ENCODE assay signal across 11 mouse cellular contexts in genomic region chr17:84119221-84120017, GRCm38 (mm10).
A peak's percentile ranks its signal among the peaks of the same experiment; 100 is the strongest.
DNase-seq lines count a peak whose midpoint lies in the region; ATAC-seq and TF ChIP-seq lines count a peak whose summit lies in the region.
"Had no signal": no experiment of that assay in that cellular context is flagged by ENCODE, and none has a peak within 500 bp of the region (broad histone marks: within the 10 kb centered on the region; RNA-seq: fewer than 3 reads in every experiment).

No protein-coding gene starts in this region.

- no peaks in the 10 kb centered on the region for H3K27me3 ChIP-seq in lung, embryonic 16.5 days (ENCODE audit: control insufficient read depth, insufficient read depth, low read depth, low read length)
- H3K27me3 ChIP-seq in stomach, embryonic 15.5 days (replicated peaks) = no peaks in the 10 kb centered on the region
- H3K27me3 ChIP-seq: neural tube, embryonic 13.5 days had no signal

- H3K4me3 ChIP-seq in bone marrow, adult 2 months (replicated peaks; ENCODE audit: control insufficient read depth, low read depth, low read length) = peak overlapping the region; percentile 38
- H3K4me3 ChIP-seq in lung, embryonic 16.5 days (ENCODE audit: low read length) = no peak overlapping the region
- no peak overlapping the region for H3K4me3 ChIP-seq in stomach, embryonic 15.5 days (replicated peaks)
- H3K4me3 ChIP-seq: neural tube, embryonic 13.5 days had no signal

- DNase-seq in gastrocnemius, postnatal 25 days = peak; percentile 43
- DNase-seq in gastrocnemius, postnatal 36 days = no peak
- DNase-seq in kidney, postnatal 4 days = no peak
- no peak for DNase-seq in retina, embryonic 14.5 days (ENCODE audit: low spot score)
- DNase-seq in left cerebral cortex, postnatal 10 days (ENCODE audit: extremely low spot score in 1 of 2, low spot score in 2 of 2) = no peak
- DNase-seq: cerebellum, adult 9-11 months; layer of hippocampus, postnatal 36 days had no signal

- H3K4me1 ChIP-seq in bone marrow, adult 2 months (ENCODE audit: control insufficient read depth, insufficient read depth, low read length) = peaks cover 16% of the 10 kb centered on the region
- H3K4me1 ChIP-seq in lung, embryonic 16.5 days (replicated peaks; ENCODE audit: control insufficient read depth, insufficient read depth, low read length) = peaks cover 15% of the 10 kb centered on the region
- H3K4me1 ChIP-seq in stomach, embryonic 15.5 days = peaks cover 20% of the 10 kb centered on the region

- TF ChIP-seq POLR2A in bone marrow, adult 2 months (IDR thresholded peaks at IDR 0.05; ENCODE audit: borderline replicate concordance, control insufficient read depth, low read depth, low read length) = peak; percentile 61

- H3K27ac ChIP-seq in bone marrow, adult 2 months (ENCODE audit: control insufficient read depth, insufficient read depth, low read depth, low read length, poor library complexity) = peak overlapping the region; percentile 96
- H3K27ac ChIP-seq in lung, embryonic 16.5 days (ENCODE audit: low read length) = no peak overlapping the region
- 0 out of 2 replicates have a peak overlapping the region, but pooled peaks have one; percentile 40 for H3K27ac ChIP-seq in stomach, embryonic 15.5 days
- H3K27ac ChIP-seq: neural tube, embryonic 13.5 days had no signal

- intact Hi-C loops in gastrocnemius, postnatal 36 days (cut with DNase I) = no loop called here
- intact Hi-C loops in left cerebral cortex, postnatal 10 days (cut with DNase I) = no loop called here

- H3K4me2 ChIP-seq in lung, embryonic 16.5 days (ENCODE audit: low read depth, low read length) = no peak overlapping the region
- H3K4me2 ChIP-seq in stomach, embryonic 15.5 days = no peak overlapping the region
- H3K4me2 ChIP-seq: neural tube, embryonic 13.5 days had no signal

- 5% methylated on average over 16 of the region's 16 CpGs for WGBS in bone marrow, adult 2 months
- 83% methylated on average over 16 of the region's 16 CpGs for WGBS in lung, embryonic 16.5 days
- 80% methylated on average over 16 of the region's 16 CpGs for WGBS in stomach, embryonic 15.5 days

- H3K36me3 ChIP-seq in lung, embryonic 16.5 days (ENCODE audit: control insufficient read depth, insufficient read depth, low read length) = no peaks in the 10 kb centered on the region
- H3K36me3 ChIP-seq in stomach, embryonic 15.5 days = no peaks in the 10 kb centered on the region
- H3K36me3 ChIP-seq: neural tube, embryonic 13.5 days had no signal

- no peak overlapping the region for H3K9ac ChIP-seq in lung, embryonic 16.5 days (ENCODE audit: low read length)
- H3K9ac ChIP-seq in stomach, embryonic 15.5 days = no peak overlapping the region
- H3K9ac ChIP-seq: neural tube, embryonic 13.5 days had no signal

- no peaks in the 10 kb centered on the region for H3K9me3 ChIP-seq in lung, embryonic 16.5 days (ENCODE audit: control insufficient read depth, low read length)
- H3K9me3 ChIP-seq in stomach, embryonic 15.5 days = no peaks in the 10 kb centered on the region
- H3K9me3 ChIP-seq: neural tube, embryonic 13.5 days had no signal

- ATAC-seq in lung, embryonic 16.5 days (ENCODE audit: low read depth) = peak; percentile 8; the same call in 1 of the 2 replicates
- no peak; the same call in 1 of the 2 replicates for ATAC-seq in stomach, embryonic 15.5 days (ENCODE audit: insufficient read depth, low FRiP score, low read depth)

- TF ChIP-seq CTCF in bone marrow, adult 2 months (IDR thresholded peaks at IDR 0.05; ENCODE audit: control insufficient read depth, insufficient read depth, low read length) = no peak
